Mouse (Mus musculus) heart, embryonic 16.5 days (tissue): Measurements from ENCODE around the gene Rora. TPM values are rescaled to one million over a fixed set of nuclear protein-coding genes. Genes with fewer than 3 reads are reported as not detected.

Experiments used
- ATAC-seq: fragments of 200-750 bp; cut with Nextera tagmentation; replicated peaks from 2 replicates; pipeline ENCODE4 v1.8.0; 2017; ENCODE audit warnings: moderate number of reproducible peaks; ENCODE audit not compliant: insufficient read depth, low FRiP score; ENCODE audit errors: extremely low read depth
- H3K27ac ChIP-seq: fragments of 300-500 bp; sonication (generic); 2 replicates; pipeline ENCODE4 v1.5.1; 2014; ENCODE audit warnings: mild to moderate bottlenecking, low read length, control low read depth, moderate library complexity
- H3K27me3 ChIP-seq: fragments of 300-500 bp; sonication (generic); 2 replicates; pipeline ENCODE4 v1.6.1; 2014; ENCODE audit warnings: low read length, mixed read lengths; ENCODE audit not compliant: control insufficient read depth, insufficient read depth
- H3K36me3 ChIP-seq: fragments of 300-500 bp; sonication (generic); 2 replicates; pipeline ENCODE4 v1.6.1; 2014; ENCODE audit not compliant: control insufficient read depth, insufficient read depth
- H3K4me1 ChIP-seq: fragments of 300-500 bp; sonication (generic); 2 replicates; pipeline ENCODE4 v1.6.1; 2014; ENCODE audit warnings: low read length, mixed read lengths; ENCODE audit not compliant: control insufficient read depth, insufficient read depth
- H3K4me2 ChIP-seq: fragments of 300-500 bp; sonication (generic); 2 replicates; pipeline ENCODE4 v1.6.1; 2014; ENCODE audit warnings: low read depth, mild to moderate bottlenecking, control low read depth, low read length
- H3K4me3 ChIP-seq: fragments of 300-500 bp; sonication (generic); 2 replicates; pipeline ENCODE4 v1.5.1; 2014; ENCODE audit warnings: mild to moderate bottlenecking, control low read depth, low read length
- H3K9ac ChIP-seq: fragments of 300-500 bp; sonication (generic); 2 replicates; pipeline ENCODE4 v1.6.1; 2014; ENCODE audit warnings: low read length, control low read depth
- H3K9me3 ChIP-seq: fragments of 300-500 bp; sonication (generic); replicated peaks from 2 replicates; pipeline ENCODE4 v1.6.1; 2016; ENCODE audit warnings: low read length; ENCODE audit not compliant: control insufficient read depth
- WGBS: fragments of 180-500 bp; shearing (Covaris S2); extraction: QIAGEN DNeasy Blood & Tissue Kit; methylation state at CpG from one replicate; pipeline ENCODE4 v1.1.7; 2014; 5-methylcytosine and 5-hydroxymethylcytosine counted together
- polyA plus RNA-seq: library from polyadenylated mRNA; unstranded; fragments of >200 nt; fragmentation: Nextera tagmentation; extraction: Ambion mirVana; gene quantifications from 2 replicates; pipeline ENCODE4 v1.2.1, GENCODE M21; 2015

Rora gene
- polyA plus RNA-seq, 1 experiment from 2014 or later = 9.4 TPM

- no peaks in the 10 kb centered on the region for H3K27me3 ChIP-seq
- WGBS = 89% methylated on average over 8 of the region's 8 CpGs
- H3K9me3 ChIP-seq = no peaks in the 10 kb centered on the region
- no peak overlapping the region for H3K4me2 ChIP-seq
- ATAC-seq = no peak
- H3K36me3 ChIP-seq = no peaks in the 10 kb centered on the region
- H3K4me1 ChIP-seq = peaks cover 12% of the 10 kb centered on the region
- no peak overlapping the region for H3K27ac ChIP-seq
- H3K9ac ChIP-seq = no peak overlapping the region
- no peak overlapping the region for H3K4me3 ChIP-seq
Observed at GRCm38 (mm10) chr9:69300296-69300695, 646.7 kb downstream of the Rora start.

- Histone ChIP-seq H3K4me1 (peaks cover 12% of the 10 kb centered on the region), H3K27ac (peak overlapping the region; percentile 25), H3K9ac (no peak overlapping the region), H3K4me2 (peak overlapping the region; percentile 44), H3K27me3 (no peaks in the 10 kb centered on the region), H3K9me3 (no peaks in the 10 kb centered on the region), H3K36me3 (no peaks in the 10 kb centered on the region), H3K4me3 (0 out of 2 replicates have a peak overlapping the region, but pooled peaks have one; percentile 1)
- WGBS = 32% methylated on average over 9 of the region's 9 CpGs
- peak; percentile 59; the same call in 1 of the 2 replicates for ATAC-seq
Observed at GRCm38 (mm10) chr9:69301445-69301844, 647.9 kb downstream of the Rora start.

GRCm38 (mm10) chr9:69301955-69302354 is 648.4 kb downstream of the Rora start:
- ATAC-seq = no peak
- Histone ChIP-seq H3K4me2 (peak overlapping the region; percentile 44), H3K4me3 (0 out of 2 replicates have a peak overlapping the region, but pooled peaks have one; percentile 1), H3K36me3 (no peaks in the 10 kb centered on the region), H3K4me1 (peaks cover 12% of the 10 kb centered on the region), H3K9ac (no peak overlapping the region), H3K9me3 (no peaks in the 10 kb centered on the region), H3K27me3 (no peaks in the 10 kb centered on the region), H3K27ac (peak overlapping the region; percentile 25)
- WGBS = 36% methylated on average over 4 of the region's 4 CpGs

GRCm38 (mm10) chr9:69302846-69303245 is 649.3 kb downstream of the Rora start:
- Histone ChIP-seq H3K27me3 (no peaks in the 10 kb centered on the region), H3K4me2 (no peak overlapping the region), H3K27ac (no peak overlapping the region), H3K9ac (no peak overlapping the region), H3K36me3 (no peaks in the 10 kb centered on the region), H3K9me3 (no peaks in the 10 kb centered on the region), H3K4me1 (peaks cover 12% of the 10 kb centered on the region), H3K4me3 (no peak overlapping the region)
- no peak for ATAC-seq
- 53% methylated on average over 5 of the region's 5 CpGs for WGBS

GRCm38 (mm10) chr9:69303346-69303944 is 649.9 kb downstream of the Rora start:
- 79% methylated on average over 4 of the region's 4 CpGs for WGBS
- H3K4me3 ChIP-seq = no peak overlapping the region
- no peak overlapping the region for H3K4me2 ChIP-seq
- H3K9ac ChIP-seq = no peak overlapping the region
- H3K36me3 ChIP-seq = no peaks in the 10 kb centered on the region
- H3K27ac ChIP-seq = no peak overlapping the region
- H3K27me3 ChIP-seq = no peaks in the 10 kb centered on the region
- no peak for ATAC-seq
- peaks cover 11% of the 10 kb centered on the region for H3K4me1 ChIP-seq
- no peaks in the 10 kb centered on the region for H3K9me3 ChIP-seq

- H3K9me3 ChIP-seq = no peaks in the 10 kb centered on the region
- H3K27ac ChIP-seq = no peak overlapping the region
- H3K4me1 ChIP-seq = peaks cover 8% of the 10 kb centered on the region
- no peak overlapping the region for H3K4me3 ChIP-seq
- WGBS = 92% methylated on average over 4 of the region's 4 CpGs
- H3K27me3 ChIP-seq = no peaks in the 10 kb centered on the region
- H3K36me3 ChIP-seq = no peaks in the 10 kb centered on the region
- no peak for ATAC-seq
- H3K4me2 ChIP-seq = no peak overlapping the region
- H3K9ac ChIP-seq = no peak overlapping the region
Observed at GRCm38 (mm10) chr9:69303962-69304361, 650.4 kb downstream of the Rora start.

GRCm38 (mm10) chr9:69304492-69304891 is 650.9 kb downstream of the Rora start:
- Histone ChIP-seq H3K4me1 (peaks cover 8% of the 10 kb centered on the region), H3K9ac (no peak overlapping the region), H3K4me2 (no peak overlapping the region), H3K27me3 (no peaks in the 10 kb centered on the region), H3K27ac (no peak overlapping the region), H3K9me3 (no peaks in the 10 kb centered on the region), H3K36me3 (no peaks in the 10 kb centered on the region), H3K4me3 (no peak overlapping the region)
- 79% methylated on average over 10 of the region's 10 CpGs for WGBS
- no peak for ATAC-seq

GRCm38 (mm10) chr9:69304991-69305390 is 651.4 kb downstream of the Rora start:
- Histone ChIP-seq H3K36me3 (no peaks in the 10 kb centered on the region), H3K27ac (no peak overlapping the region), H3K9me3 (no peaks in the 10 kb centered on the region), H3K4me1 (peaks cover 8% of the 10 kb centered on the region), H3K4me3 (no peak overlapping the region), H3K9ac (no peak overlapping the region), H3K27me3 (no peaks in the 10 kb centered on the region), H3K4me2 (no peak overlapping the region)
- no peak for ATAC-seq
- 72% methylated on average over 3 of the region's 3 CpGs for WGBS

GRCm38 (mm10) chr9:69306734-69307528 is 653.3 kb downstream of the Rora start:
- Histone ChIP-seq H3K27ac (no peak overlapping the region), H3K9ac (no peak overlapping the region), H3K4me3 (no peak overlapping the region), H3K4me2 (no peak overlapping the region), H3K4me1 (no peaks in the 10 kb centered on the region; the same call in 1 of the 2 replicates), H3K27me3 (no peaks in the 10 kb centered on the region), H3K36me3 (no peaks in the 10 kb centered on the region), H3K9me3 (no peaks in the 10 kb centered on the region)
- WGBS = 86% methylated on average over 9 of the region's 9 CpGs
- ATAC-seq = no peak
